Mouse (Mus musculus): ENCODE measurements around the gene Tubgcp2.

DNA sequence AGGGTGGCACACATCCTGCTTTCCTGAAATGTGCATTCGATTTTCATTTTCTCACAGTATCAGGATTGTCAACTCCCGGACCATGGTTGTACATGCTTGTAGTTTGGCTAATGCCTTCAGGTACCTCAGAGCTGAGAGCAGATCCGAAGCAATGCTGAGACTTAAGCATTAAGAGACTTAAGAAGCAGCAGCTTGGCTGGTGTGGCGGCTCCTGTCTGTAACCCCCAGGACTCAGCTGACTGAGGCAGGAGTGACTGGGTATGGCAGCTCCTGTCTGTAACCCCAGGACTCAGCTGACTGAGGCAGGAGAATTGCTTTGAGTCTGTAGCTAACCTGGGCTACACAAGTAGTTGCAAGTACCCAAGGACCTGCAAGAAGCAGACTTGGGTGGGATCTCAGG is 9.1 kb upstream of the Tubgcp2 start:
- no peak for TF ChIP-seq CTCF (IDR thresholded peaks at IDR 0.05; ENCODE audit: insufficient read depth, low read length)
- TF ChIP-seq POLR2A (IDR thresholded peaks at IDR 0.05; ENCODE audit: borderline replicate concordance, extremely low read depth, low read depth, low read length): no peak
